Mouse (Mus musculus) myocyte (in vitro differentiated cells): ENCODE results near the gene Wdpcp.

Experiments used
- CEBPB ChIP-seq: IDR thresholded peaks from 2 replicates; pipeline ENCODE4 v1.6.1; 2011; ENCODE audit warnings: mild to moderate bottlenecking, moderate library complexity; ENCODE audit not compliant: poor library complexity, insufficient read depth, severe bottlenecking
- MAX ChIP-seq: IDR thresholded peaks from one replicate; pipeline ENCODE4 v1.6.1; 2011; ENCODE audit warnings: low read depth, mild to moderate bottlenecking, control low read depth
- MYOD1 ChIP-seq, 3 experiments: IDR thresholded peaks; one replicate each; pipeline ENCODE4 v1.6.1; 2011; ENCODE audit warnings: control low read depth in 2 of 3, low read depth in 2 of 3, mild to moderate bottlenecking in 2 of 3, moderate library complexity in 1 of 3; ENCODE audit not compliant: insufficient read length in 2 of 3, control insufficient read depth in 1 of 3
- MYOG ChIP-seq, 3 experiments: IDR thresholded peaks; one replicate each; pipeline ENCODE4 v1.6.1; 2011; ENCODE audit warnings: control low read depth in 2 of 3, low read depth in 2 of 3, mild to moderate bottlenecking in 2 of 3; ENCODE audit not compliant: insufficient read length in 2 of 3, control insufficient read depth in 1 of 3, insufficient read depth in 1 of 3
- POLR2A ChIP-seq: IDR thresholded peaks from one replicate; pipeline ENCODE4 v1.6.1; 2011; ENCODE audit warnings: low read depth, mild to moderate bottlenecking, control low read depth, moderate library complexity; ENCODE audit not compliant: insufficient read length
- POLR2AphosphoS2 ChIP-seq: IDR thresholded peaks from one replicate; pipeline ENCODE4 v1.6.1; 2011; ENCODE audit warnings: low read depth, control low read depth; ENCODE audit not compliant: insufficient read length
- SRF ChIP-seq: IDR thresholded peaks from one replicate; pipeline ENCODE4 v1.6.1; 2011; ENCODE audit warnings: low read depth; ENCODE audit not compliant: control insufficient read depth, insufficient read length
- TCF12 ChIP-seq: IDR thresholded peaks from one replicate; pipeline ENCODE4 v1.6.1; 2011; ENCODE audit warnings: mild to moderate bottlenecking, control low read depth; ENCODE audit not compliant: poor library complexity, insufficient read depth, severe bottlenecking

DNA sequence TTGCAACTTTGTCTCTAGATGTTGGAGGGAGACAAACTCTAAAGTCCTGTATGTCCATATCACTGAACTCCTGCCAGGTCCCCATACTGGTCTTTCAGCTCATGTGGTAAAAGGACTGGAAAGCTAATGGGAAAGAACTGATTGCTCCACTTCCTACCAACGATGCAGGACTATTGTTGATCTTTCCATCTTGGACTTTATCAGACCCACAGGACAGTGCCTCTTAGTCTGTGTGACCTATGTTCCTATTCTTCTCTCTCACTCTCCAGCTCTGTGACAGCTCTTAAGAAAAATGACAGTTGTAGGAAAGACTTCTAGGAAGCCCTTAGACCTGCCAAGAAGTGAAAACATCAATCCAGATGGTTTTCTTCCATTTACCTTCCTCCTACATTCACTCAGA lies 25.4 kb upstream of the Wdpcp start:
- TF ChIP-seq TCF12 (no peak), POLR2A (no peak), MYOG (IDR thresholded peaks at IDR 0.05; ENCODE audit: control insufficient read depth in 1 of 3, insufficient read depth in 1 of 3, insufficient read length in 2 of 3, low read depth in 2 of 3) (no peak), POLR2AphosphoS2 (no peak), CEBPB (no peak), MAX (no peak), MYOD1 (IDR thresholded peaks at IDR 0.05; ENCODE audit: control insufficient read depth in 1 of 3, insufficient read length in 2 of 3, low read depth in 2 of 3) (no peak), SRF (no peak)
